Mouse (Mus musculus): ENCODE results near the gene Id1. TPM values are rescaled to one million over a fixed set of nuclear protein-coding genes. Genes with fewer than 3 reads are reported as not detected.

Gene Id1
- polyA plus RNA-seq, 1 experiment = 67.7 TPM

- TF ChIP-seq POLR2A (IDR thresholded peaks at IDR 0.05; ENCODE audit: low read depth, low read length) = no peak
- no peak for TF ChIP-seq CTCF (IDR thresholded peaks at IDR 0.05; ENCODE audit: borderline replicate concordance, insufficient read depth, low read length)
- H3K4me1 ChIP-seq (ENCODE audit: control insufficient read depth, insufficient read depth, low read length) = no peaks in the 10 kb centered on the region; the same call in 1 of the 2 replicates
These were observed 35.9 kb upstream of the Id1 start for GRCm38 (mm10) chr2:152700138-152700537.

GRCm38 (mm10) chr2:152700725-152701124, 35.3 kb upstream of the Id1 start:
- Histone ChIP-seq H3K4me3 (ENCODE audit: insufficient read depth, low read length) (no peak overlapping the region), H3K27ac (ENCODE audit: insufficient read depth, low read length) (no peak overlapping the region), H3K4me1 (ENCODE audit: control insufficient read depth, insufficient read depth, low read length) (peaks cover 4% of the 10 kb centered on the region)
- TF ChIP-seq POLR2A (IDR thresholded peaks at IDR 0.05; ENCODE audit: low read depth, low read length) = no peak
- no peak for TF ChIP-seq CTCF (IDR thresholded peaks at IDR 0.05; ENCODE audit: borderline replicate concordance, insufficient read depth, low read length)

More at GRCm38 (mm10) chr2:152700138-152700537, 35.9 kb upstream of the Id1 start:
- Histone ChIP-seq H3K4me3 (ENCODE audit: insufficient read depth, low read length) (no peak overlapping the region), H3K27ac (ENCODE audit: insufficient read depth, low read length) (no peak overlapping the region)

- Histone ChIP-seq H3K4me3 (ENCODE audit: insufficient read depth, low read length) (no peak overlapping the region), H3K27ac (ENCODE audit: insufficient read depth, low read length) (no peak overlapping the region), H3K4me1 (ENCODE audit: control insufficient read depth, insufficient read depth, low read length) (peaks cover 17% of the 10 kb centered on the region)
- TF ChIP-seq POLR2A (IDR thresholded peaks at IDR 0.05; ENCODE audit: low read depth, low read length) (no peak), CTCF (IDR thresholded peaks at IDR 0.05; ENCODE audit: borderline replicate concordance, insufficient read depth, low read length) (no peak)
These were observed 32.3 kb upstream of the Id1 start for GRCm38 (mm10) chr2:152703596-152704255.

- Histone ChIP-seq H3K4me1 (ENCODE audit: control insufficient read depth, insufficient read depth, low read length) (peaks cover 17% of the 10 kb centered on the region), H3K27ac (ENCODE audit: insufficient read depth, low read length) (no peak overlapping the region), H3K4me3 (ENCODE audit: insufficient read depth, low read length) (no peak overlapping the region)
- TF ChIP-seq CTCF (IDR thresholded peaks at IDR 0.05; ENCODE audit: borderline replicate concordance, insufficient read depth, low read length) (no peak), POLR2A (IDR thresholded peaks at IDR 0.05; ENCODE audit: low read depth, low read length) (no peak)
These were observed 31.8 kb upstream of the Id1 start for GRCm38 (mm10) chr2:152704256-152704605.

GRCm38 (mm10) chr2:152704811-152705370, 31.2 kb upstream of the Id1 start:
- TF ChIP-seq CTCF (IDR thresholded peaks at IDR 0.05; ENCODE audit: borderline replicate concordance, insufficient read depth, low read length) (no peak), POLR2A (IDR thresholded peaks at IDR 0.05; ENCODE audit: low read depth, low read length) (no peak)
- H3K27ac ChIP-seq (ENCODE audit: insufficient read depth, low read length) = no peak overlapping the region
- H3K4me3 ChIP-seq (ENCODE audit: insufficient read depth, low read length) = no peak overlapping the region
- peaks cover 17% of the 10 kb centered on the region for H3K4me1 ChIP-seq (ENCODE audit: control insufficient read depth, insufficient read depth, low read length)

DNA sequence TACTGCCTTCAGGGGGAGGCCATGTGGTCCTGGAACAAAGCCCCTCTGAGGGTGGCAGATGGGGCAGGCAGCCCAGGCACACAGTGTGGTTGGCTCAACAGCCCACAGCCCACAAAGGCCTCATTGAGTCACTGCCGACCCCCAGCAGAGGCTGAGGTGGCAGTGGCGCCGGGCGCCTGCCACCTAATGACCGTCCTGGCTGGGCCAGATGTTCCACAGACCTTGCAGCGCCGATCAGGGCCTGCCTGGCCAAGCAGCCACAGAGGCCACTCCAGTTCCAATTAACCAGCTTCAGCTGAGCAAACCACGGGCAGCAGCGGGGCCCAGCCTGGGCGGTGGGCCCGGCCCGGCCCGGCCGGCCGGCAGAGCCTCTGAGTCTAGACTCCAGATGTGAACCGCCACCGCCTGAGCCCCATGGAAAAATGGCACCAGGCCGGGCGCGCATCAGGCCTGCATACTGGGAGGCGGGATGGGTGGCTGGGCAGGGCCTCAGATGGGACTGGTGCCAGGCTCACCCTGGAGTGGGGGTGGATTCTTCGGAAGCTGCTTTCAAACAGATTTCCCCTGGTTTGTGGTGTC, 30.0 kb upstream of the Id1 start:
- H3K4me3 ChIP-seq (ENCODE audit: insufficient read depth, low read length) = no peak overlapping the region
- peaks cover 17% of the 10 kb centered on the region for H3K4me1 ChIP-seq (ENCODE audit: control insufficient read depth, insufficient read depth, low read length)
- TF ChIP-seq CTCF (IDR thresholded peaks at IDR 0.05; ENCODE audit: borderline replicate concordance, insufficient read depth, low read length) (no peak), POLR2A (IDR thresholded peaks at IDR 0.05; ENCODE audit: low read depth, low read length) (no peak)
- H3K27ac ChIP-seq (ENCODE audit: insufficient read depth, low read length) = peak overlapping the region; percentile 50

DNA sequence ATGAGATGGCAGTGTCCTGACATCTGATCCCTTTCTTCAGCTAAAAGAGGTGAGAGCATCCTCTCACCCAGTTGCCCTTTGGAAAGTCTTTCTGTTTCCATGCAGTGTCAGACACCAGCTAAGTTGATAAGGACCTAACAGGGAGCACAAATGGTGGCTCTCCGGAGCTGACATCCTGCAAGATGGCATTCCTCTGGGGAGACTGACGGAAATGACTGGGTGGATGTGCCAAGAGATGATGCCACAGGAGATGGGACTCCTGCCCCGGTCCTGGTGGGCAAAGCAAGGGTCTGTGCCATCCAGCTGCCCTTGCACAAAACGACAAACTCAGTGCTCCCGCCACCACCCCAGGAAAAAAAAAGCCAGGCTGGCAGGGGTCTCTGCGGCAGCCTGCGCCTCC, 28.9 kb upstream of the Id1 start:
- peaks cover 17% of the 10 kb centered on the region for H3K4me1 ChIP-seq (ENCODE audit: control insufficient read depth, insufficient read depth, low read length)
- TF ChIP-seq CTCF (IDR thresholded peaks at IDR 0.05; ENCODE audit: borderline replicate concordance, insufficient read depth, low read length) = no peak
- TF ChIP-seq POLR2A (IDR thresholded peaks at IDR 0.05; ENCODE audit: low read depth, low read length) = no peak
- no peak overlapping the region for H3K4me3 ChIP-seq (ENCODE audit: insufficient read depth, low read length)
- peak overlapping the region; percentile 50 for H3K27ac ChIP-seq (ENCODE audit: insufficient read depth, low read length)

GRCm38 (mm10) chr2:152707627-152708026, 28.4 kb upstream of the Id1 start:
- peak; percentile 50 for TF ChIP-seq POLR2A (IDR thresholded peaks at IDR 0.05; ENCODE audit: low read depth, low read length)
- no peak for TF ChIP-seq CTCF (IDR thresholded peaks at IDR 0.05; ENCODE audit: borderline replicate concordance, insufficient read depth, low read length)
- H3K4me1 ChIP-seq (ENCODE audit: control insufficient read depth, insufficient read depth, low read length) = peaks cover 17% of the 10 kb centered on the region
- no peak overlapping the region for H3K4me3 ChIP-seq (ENCODE audit: insufficient read depth, low read length)
- H3K27ac ChIP-seq (ENCODE audit: insufficient read depth, low read length) = peak overlapping the region; percentile 50

DNA sequence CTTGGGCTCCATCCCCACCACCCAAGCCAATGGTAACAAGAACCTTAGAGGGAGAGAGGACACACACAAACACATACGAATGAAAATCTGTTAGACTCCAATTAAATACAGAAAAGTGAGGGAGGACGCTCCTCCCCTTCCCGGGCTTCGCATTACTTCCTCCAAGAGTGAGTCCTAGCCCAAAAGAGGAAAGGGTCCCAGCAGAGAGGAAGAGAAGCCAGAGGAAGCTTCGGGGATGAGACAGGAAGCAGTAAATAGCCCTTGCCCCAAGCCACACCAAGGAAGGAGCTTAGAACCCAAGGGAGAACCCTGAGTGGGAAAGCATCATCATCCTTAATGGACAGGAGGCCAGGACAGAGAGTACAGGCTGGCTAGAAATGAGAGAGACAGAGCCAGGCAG, 27.0 kb upstream of the Id1 start:
- Histone ChIP-seq H3K4me1 (ENCODE audit: control insufficient read depth, insufficient read depth, low read length) (peaks cover 17% of the 10 kb centered on the region), H3K4me3 (ENCODE audit: insufficient read depth, low read length) (no peak overlapping the region), H3K27ac (ENCODE audit: insufficient read depth, low read length) (no peak overlapping the region)
- TF ChIP-seq POLR2A (IDR thresholded peaks at IDR 0.05; ENCODE audit: low read depth, low read length) (no peak), CTCF (IDR thresholded peaks at IDR 0.05; ENCODE audit: borderline replicate concordance, insufficient read depth, low read length) (no peak)

- H3K4me1 ChIP-seq (ENCODE audit: control insufficient read depth, insufficient read depth, low read length) = no peaks in the 10 kb centered on the region
- TF ChIP-seq CTCF (IDR thresholded peaks at IDR 0.05; ENCODE audit: borderline replicate concordance, insufficient read depth, low read length) = no peak
- no peak for TF ChIP-seq POLR2A (IDR thresholded peaks at IDR 0.05; ENCODE audit: low read depth, low read length)
- no peak overlapping the region for H3K27ac ChIP-seq (ENCODE audit: insufficient read depth, low read length)
- H3K4me3 ChIP-seq (ENCODE audit: insufficient read depth, low read length) = no peak overlapping the region
These were observed 19.7 kb upstream of the Id1 start for GRCm38 (mm10) chr2:152716241-152716772.

Measured in embryonic fibroblast, embryonic 13.5 days (primary cell).